Mouse (Mus musculus) left cerebral cortex, adult 9 months (tissue): ENCODE results near the gene Clgn.
"Not testable (repeated sequence)": the region's sequence is repeated elsewhere in the genome, so short reads cannot be mapped to it uniquely, and the experiment has no call there.

ENCODE experiments used
- DNase-seq, 2 experiments: peaks; one replicate each; pipeline ENCODE4 v3.0.0; 2022; ENCODE audit warnings: low spot score in 2 of 2

Clgn gene

GRCm38 (mm10) chr8:83423032-83423825, 33.6 kb downstream of the Clgn start:
- DNase-seq = no peak

DNA sequence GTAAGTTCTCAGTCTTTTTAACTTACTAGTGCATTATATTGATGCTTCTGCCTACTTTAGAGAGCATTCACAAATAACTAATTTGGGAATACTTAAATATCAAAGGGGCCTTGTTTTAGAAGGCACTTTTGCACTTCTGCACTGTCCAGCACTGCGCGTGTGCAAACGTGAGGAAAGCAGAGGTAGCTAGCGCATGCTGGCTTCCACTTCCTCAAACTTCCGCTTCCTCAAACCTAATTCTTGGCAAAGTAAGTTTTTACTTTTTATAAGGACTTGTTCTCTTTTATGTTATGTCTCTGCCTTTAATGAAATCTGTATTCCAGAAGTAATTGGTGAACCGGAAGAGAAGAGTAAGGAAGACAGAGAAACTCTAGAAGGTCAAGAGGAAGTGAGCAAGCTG, 35.5 kb downstream of the Clgn start:
- DNase-seq = no peak

DNA sequence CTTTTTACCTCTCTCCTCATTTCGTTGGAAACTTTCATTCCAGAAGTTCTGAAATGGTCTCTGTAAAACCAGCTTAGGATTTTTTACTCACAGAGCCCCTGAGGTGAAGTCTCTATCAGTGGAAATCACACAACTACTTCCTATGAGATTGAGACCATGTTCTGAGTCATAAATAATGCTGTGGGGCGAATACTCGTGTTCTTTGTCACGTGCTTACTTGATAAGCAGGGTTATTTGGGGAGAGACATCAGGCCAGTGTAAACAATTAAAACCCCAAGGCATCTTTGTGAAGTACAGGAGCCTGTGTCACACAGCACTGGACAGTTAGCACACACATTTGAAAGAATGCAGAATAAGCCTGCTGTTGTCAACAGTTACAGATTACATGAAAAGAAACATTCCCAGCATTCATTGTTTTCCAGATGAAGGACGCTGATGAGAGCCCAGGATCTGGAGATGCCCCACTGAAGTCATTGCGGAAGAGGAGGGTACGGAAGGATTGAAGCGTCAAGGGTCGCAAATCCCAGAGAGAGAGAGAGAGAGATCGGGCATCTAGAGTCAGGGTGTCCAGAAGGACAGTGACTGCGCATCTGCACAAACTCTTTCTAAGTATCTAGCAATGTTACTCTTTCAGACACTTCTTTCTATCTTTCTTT, 36.6 kb downstream of the Clgn start:
- no peak for DNase-seq

DNA sequence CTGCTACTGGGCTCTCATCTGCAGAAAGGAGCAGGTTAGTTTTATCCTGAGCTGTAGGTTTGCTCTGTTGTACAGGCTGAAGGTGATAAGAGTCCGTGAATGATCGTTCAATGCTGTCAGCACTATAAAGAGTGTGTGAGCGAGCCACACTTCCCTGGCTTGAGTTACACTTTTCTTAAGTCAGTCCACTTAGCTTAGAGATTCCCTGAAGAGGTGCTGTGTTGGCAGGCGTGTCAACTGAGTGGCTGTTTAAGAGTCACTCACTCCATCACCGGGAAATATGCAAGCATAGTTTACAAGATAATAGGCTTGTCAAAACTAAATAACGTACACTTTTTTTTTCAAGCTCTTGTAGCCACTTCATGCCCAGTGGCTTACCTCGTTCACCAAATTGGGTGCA, 37.3 kb downstream of the Clgn start:
- no peak for DNase-seq

GRCm38 (mm10) chr8:83428621-83429020, 39.0 kb downstream of the Clgn start:
- not testable (repeated sequence) for DNase-seq

DNA sequence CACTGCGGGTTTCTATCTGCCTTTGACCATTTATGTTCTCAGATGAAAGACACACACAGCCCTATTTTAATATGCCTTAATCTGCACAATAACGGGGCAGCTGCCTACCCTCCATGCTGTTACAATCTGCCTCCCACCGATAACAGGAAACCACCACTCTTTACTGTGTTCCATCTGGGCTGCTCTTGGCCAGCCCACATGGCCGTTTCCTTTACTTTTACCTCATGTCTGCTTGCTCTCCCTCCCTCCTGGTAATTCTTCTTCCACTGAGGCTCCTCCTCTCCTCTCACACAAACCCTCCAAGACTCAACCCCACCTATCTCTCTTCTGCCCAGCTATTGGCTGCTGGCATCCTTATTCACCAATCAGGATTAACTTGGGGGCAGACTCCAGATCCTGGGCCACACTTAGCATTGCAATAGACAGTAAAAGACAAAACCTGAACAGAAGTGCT, 39.4 kb downstream of the Clgn start:
- no peak for DNase-seq

- DNase-seq = no peak
These were observed 47.4 kb downstream of the Clgn start for GRCm38 (mm10) chr8:83437077-83437476.

DNA sequence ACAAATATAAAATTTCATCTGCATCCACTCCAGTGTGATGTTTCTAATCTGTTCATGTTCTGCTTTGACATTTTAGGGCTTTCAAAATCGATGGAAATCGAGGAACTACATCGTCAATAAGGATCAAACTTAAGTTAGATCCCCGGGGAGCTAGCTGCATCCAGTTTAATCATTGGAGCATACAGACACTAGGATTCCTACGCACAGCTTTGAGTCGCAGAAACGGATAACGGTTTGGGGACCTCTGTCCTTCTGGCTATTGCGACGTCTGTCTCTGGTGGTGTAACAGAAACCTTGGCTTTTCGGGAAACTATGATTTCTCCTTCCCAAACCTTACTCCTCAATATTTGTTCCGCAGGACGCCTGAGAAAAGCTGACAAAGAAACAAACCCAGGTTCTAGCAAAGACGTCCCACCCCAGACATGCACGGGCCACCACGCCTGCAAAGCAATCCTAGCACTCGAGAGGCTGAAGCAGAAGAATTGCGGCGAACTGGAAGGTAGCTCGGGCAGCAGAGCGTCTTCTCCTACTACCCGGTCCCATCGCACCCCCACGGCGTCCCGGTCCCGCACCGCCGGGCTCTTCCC, 52.1 kb downstream of the Clgn start:
- peak in 1 of 2 experiments; percentile 21 for DNase-seq

DNA sequence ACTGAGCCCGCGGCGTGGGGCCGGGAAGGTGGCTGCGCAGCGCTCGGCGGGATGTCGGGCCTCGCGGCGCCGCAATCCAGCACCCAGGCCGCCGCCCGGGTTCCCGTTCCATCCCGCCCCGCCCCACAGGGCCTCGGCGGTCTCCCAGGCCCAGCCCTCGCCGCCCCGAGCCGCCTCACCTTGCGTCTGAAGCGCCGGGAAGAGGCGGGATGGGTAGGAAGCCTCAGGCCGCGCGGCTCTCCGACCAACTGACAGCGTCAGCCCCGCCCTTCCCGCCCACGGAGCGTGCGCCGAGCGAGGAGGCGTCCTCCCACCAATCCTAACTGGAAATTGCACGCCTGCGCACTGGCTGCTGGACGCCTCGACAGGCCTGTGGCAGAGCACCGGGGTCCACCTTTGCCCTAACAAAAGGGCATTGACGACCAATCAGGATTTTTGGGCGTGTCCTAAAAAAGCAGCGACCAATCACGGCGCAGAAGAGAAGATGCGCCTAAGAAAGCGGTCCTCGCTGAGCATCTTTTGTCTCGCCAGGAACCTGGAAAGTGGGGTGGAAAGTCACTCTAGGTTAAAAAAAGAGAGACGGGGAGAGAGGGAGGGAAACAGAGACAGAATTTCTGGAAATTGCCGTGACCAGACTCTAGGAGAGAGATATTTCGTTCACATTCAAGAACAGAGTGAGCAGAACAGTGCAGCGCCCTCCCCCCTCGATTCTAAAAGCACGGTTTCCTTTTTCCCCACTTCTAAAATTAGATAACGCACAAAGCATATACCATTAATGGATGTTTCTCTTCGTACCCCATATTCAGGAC, 52.8 kb downstream of the Clgn start:
- DNase-seq = peak; percentile 95 to 96

DNA sequence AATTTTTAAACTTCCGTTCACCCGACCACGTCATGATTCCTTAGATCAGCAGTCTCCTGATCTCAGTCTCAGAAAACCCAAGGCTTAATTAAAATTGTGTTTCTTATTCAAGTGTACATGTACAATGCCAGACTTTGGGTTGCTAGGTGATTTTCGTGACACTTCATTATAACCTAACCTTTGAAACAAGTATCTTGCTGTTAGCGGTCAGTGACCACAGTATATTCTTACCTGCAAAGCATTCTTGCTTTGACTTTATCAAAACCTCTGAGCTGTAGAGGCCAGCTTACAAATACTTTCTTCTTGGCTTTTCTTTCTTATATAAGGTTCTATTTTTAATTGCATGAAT, 53.4 kb downstream of the Clgn start:
- DNase-seq = no peak

- DNase-seq = no peak
These were observed 60.3 kb downstream of the Clgn start for GRCm38 (mm10) chr8:83449960-83450359.

- DNase-seq = no peak
These were observed 61.4 kb downstream of the Clgn start for GRCm38 (mm10) chr8:83451056-83451455.

DNA sequence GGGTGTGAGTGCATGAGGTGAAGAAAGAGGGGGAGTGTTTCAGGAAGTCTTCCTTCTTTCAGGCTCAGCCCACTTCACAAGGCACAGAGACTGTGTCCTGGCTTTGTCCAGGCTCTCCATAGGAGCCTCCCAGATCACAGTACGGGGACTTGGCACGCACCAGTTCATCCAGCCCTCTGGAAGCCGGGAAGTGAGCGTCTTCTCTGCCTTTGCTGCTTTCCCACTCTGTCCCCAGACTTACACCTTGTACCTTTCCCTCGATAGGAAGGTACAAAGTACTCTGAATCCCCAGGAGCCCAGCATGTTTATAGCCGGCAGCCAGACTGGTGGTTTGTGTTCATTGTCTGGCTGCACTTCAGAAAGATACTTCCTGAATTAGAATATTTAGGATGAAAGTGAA, 67.5 kb downstream of the Clgn start:
- no peak for DNase-seq

DNA sequence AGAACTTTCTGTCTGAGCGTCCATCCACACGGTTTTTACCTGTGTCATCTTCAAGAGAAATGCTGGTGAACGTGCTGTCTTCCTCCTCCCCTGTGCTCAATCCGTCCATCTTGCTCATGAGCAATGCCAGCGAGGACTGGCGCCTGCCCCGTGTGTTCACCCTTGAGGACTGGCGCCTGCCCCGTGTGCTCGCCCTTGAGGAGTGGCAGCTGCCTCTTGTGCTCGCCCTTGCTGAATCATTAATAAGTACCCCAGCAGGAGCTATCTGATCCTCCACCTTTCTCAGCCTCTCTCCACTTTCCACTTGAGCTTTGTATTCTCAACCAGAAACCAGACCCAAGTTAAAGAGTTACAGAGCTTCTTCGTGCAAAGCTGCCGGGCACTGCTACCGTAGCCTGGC, 68.6 kb downstream of the Clgn start, which contains the start of gene Scoc:
Gene Scoc (minus strand): TSS at position 170 of the 400 bp plus-strand sequence.
- DNase-seq = no peak

DNA sequence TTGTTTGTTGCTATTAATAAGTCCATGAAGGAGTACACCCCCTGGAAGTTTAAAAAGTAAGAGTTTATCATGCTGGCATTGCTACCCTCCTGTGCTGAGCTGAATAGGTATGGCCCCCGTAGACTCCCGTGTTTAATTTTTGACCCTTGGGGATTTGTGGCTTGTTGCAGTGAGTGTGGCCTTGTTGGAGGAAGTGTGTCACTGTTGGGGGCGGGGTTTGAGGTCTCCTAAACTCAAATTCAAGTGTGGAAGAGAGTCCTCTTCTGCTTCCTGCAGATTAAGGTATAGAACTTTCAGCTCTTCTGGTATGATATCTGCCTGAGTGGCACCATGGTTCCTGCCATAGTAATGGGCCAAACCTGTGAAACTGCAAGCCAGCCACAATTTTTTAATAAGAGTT, 69.9 kb downstream of the Clgn start:
- no peak for DNase-seq
